Mouse (Mus musculus) myocyte (in vitro differentiated cells): ENCODE data around the gene Pafah1b2. TPM values are rescaled to one million over a fixed set of nuclear protein-coding genes. Genes with fewer than 3 reads are reported as not detected.

Source experiments
- H3K27me3 ChIP-seq: one replicate; pipeline ENCODE4 v1.6.1; 2011; ENCODE audit not compliant: control insufficient read depth, insufficient read depth, insufficient read length
- H3K36me3 ChIP-seq: one replicate; pipeline ENCODE4 v1.6.1; 2011; ENCODE audit not compliant: control insufficient read depth, insufficient read depth
- H3K4me2 ChIP-seq: one replicate; pipeline ENCODE4 v1.6.1; 2011; ENCODE audit warnings: low read depth, control low read depth
- H3K4me3 ChIP-seq: one replicate; pipeline ENCODE4 v1.5.1; 2011; ENCODE audit warnings: mild to moderate bottlenecking, control low read depth, moderate library complexity
- H3K79me2 ChIP-seq: one replicate; pipeline ENCODE4 v1.6.1; 2011; ENCODE audit not compliant: control insufficient read depth, insufficient read depth
- H3ac ChIP-seq: one replicate; pipeline ENCODE4 v1.6.1; 2011; ENCODE audit not compliant: control insufficient read depth, insufficient read length
- CEBPB ChIP-seq: IDR thresholded peaks from 2 replicates; pipeline ENCODE4 v1.6.1; 2011; ENCODE audit warnings: mild to moderate bottlenecking, moderate library complexity; ENCODE audit not compliant: poor library complexity, insufficient read depth, severe bottlenecking
- E2F4 ChIP-seq: IDR thresholded peaks from one replicate; pipeline ENCODE4 v1.6.1; 2011; ENCODE audit warnings: mild to moderate bottlenecking, control low read depth, moderate library complexity; ENCODE audit not compliant: insufficient read depth
- MAX ChIP-seq: IDR thresholded peaks from one replicate; pipeline ENCODE4 v1.6.1; 2011; ENCODE audit warnings: low read depth, mild to moderate bottlenecking, control low read depth
- MYOD1 ChIP-seq, 3 experiments: IDR thresholded peaks; one replicate each; pipeline ENCODE4 v1.6.1; 2011; ENCODE audit warnings: control low read depth in 2 of 3, low read depth in 2 of 3, mild to moderate bottlenecking in 2 of 3, moderate library complexity in 1 of 3; ENCODE audit not compliant: insufficient read length in 2 of 3, control insufficient read depth in 1 of 3
- MYOG ChIP-seq, 3 experiments: IDR thresholded peaks; one replicate each; pipeline ENCODE4 v1.6.1; 2011; ENCODE audit warnings: control low read depth in 2 of 3, low read depth in 2 of 3, mild to moderate bottlenecking in 2 of 3; ENCODE audit not compliant: insufficient read length in 2 of 3, control insufficient read depth in 1 of 3, insufficient read depth in 1 of 3
- POLR2A ChIP-seq: IDR thresholded peaks from one replicate; pipeline ENCODE4 v1.6.1; 2011; ENCODE audit warnings: low read depth, mild to moderate bottlenecking, control low read depth, moderate library complexity; ENCODE audit not compliant: insufficient read length
- POLR2AphosphoS2 ChIP-seq: IDR thresholded peaks from one replicate; pipeline ENCODE4 v1.6.1; 2011; ENCODE audit warnings: low read depth, control low read depth; ENCODE audit not compliant: insufficient read length
- REST ChIP-seq: IDR thresholded peaks from one replicate; pipeline ENCODE4 v1.6.1; 2011; ENCODE audit warnings: mild to moderate bottlenecking, control low read depth, moderate library complexity; ENCODE audit not compliant: insufficient read depth, insufficient read length
- SRF ChIP-seq: IDR thresholded peaks from one replicate; pipeline ENCODE4 v1.6.1; 2011; ENCODE audit warnings: low read depth; ENCODE audit not compliant: control insufficient read depth, insufficient read length
- TCF12 ChIP-seq: IDR thresholded peaks from one replicate; pipeline ENCODE4 v1.6.1; 2011; ENCODE audit warnings: mild to moderate bottlenecking, control low read depth; ENCODE audit not compliant: poor library complexity, insufficient read depth, severe bottlenecking
- TCF3 ChIP-seq: IDR thresholded peaks from one replicate; pipeline ENCODE4 v1.6.1; 2011; ENCODE audit warnings: low read depth, control low read depth; ENCODE audit not compliant: insufficient read length
- USF1 ChIP-seq: IDR thresholded peaks from one replicate; pipeline ENCODE4 v1.6.1; 2011; ENCODE audit warnings: low read depth, mild to moderate bottlenecking, control low read depth, moderate library complexity
- polyA plus RNA-seq: library from polyadenylated mRNA; unstranded; fragments of >200 nt; fragmentation: generic; extraction: Trizol; gene quantifications from one replicate; pipeline ENCODE4 v1.2.1, GENCODE M21; 2012; ENCODE audit warnings: missing spikeins

Pafah1b2 gene
- 86.8 TPM for polyA plus RNA-seq

DNA sequence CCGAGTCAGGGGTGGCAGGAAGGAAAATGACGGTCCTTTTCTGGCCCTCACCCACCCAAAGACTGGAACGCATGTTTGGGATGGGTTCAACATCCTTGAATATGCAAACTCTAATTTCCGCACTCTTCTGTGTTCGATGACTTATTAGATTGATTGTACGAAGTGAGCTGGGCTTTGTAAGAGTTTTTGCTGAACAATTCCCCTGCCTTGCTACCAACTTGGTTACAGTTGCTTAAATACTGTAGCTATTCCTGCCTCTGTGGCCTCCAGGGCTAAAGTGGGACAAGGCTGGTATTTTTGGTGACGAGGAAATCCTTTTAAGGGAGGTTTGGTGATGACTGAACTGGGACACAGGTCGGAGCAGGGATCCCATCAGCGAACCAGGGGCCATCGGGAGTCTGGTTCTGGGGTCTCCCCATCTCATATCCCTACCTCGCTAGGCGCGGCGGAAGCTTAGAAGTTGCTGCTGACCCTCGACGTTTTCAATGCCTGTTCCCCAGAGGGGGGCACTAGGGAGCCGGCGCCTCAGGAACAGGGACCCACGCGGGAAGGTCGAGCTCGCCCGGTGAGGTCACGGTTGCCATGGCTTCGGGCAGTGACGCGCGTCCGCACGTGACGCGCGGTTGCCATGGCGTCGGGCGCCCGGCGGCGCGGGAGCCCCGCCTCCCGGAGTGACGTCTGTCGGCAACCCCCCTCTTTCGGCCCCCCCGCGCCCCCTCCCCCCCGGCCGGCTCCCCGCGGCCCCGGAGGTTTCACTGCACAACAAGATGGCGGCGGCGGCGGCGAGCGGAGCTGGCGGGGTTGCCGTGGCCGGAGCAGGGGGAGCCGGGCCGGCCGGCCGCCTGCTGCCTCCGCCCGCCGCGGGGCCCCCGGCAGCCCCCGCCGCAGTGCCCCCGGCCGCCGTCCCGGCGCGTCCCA lies at the start of gene Pafah1b2, which contains the start of gene Sik3:
Pafah1b2 (minus strand) TSS at position 600 of the 918 bp plus-strand sequence.
Sik3 (plus strand) TSS at position 730 of the 918 bp plus-strand sequence.
- TF ChIP-seq POLR2AphosphoS2 (no peak), REST (no peak), SRF (no peak), MYOG (IDR thresholded peaks at IDR 0.05; ENCODE audit: control insufficient read depth in 1 of 3, insufficient read depth in 1 of 3, insufficient read length in 2 of 3, low read depth in 2 of 3) (peak in 1 of 3 experiments; percentile 18), TCF12 (no peak), TCF3 (no peak), CEBPB (no peak), POLR2A (peak; percentile 33), MAX (no peak), E2F4 (peak; percentile 27), USF1 (peak; percentile 92), MYOD1 (IDR thresholded peaks at IDR 0.05; ENCODE audit: control insufficient read depth in 1 of 3, insufficient read length in 2 of 3, low read depth in 2 of 3) (peak in 1 of 3 experiments; percentile 27)
- Histone ChIP-seq H3K27me3 (no peaks in the 10 kb centered on the region), H3K4me3 (peak within 1 kb of the TSS; percentile 44), H3ac (peak within 1 kb of the TSS; percentile 86), H3K4me2 (peak within 1 kb of the TSS; percentile 100), H3K79me2 (peaks cover 32% of the 10 kb centered on the region), H3K36me3 (no peaks in the 10 kb centered on the region)

DNA sequence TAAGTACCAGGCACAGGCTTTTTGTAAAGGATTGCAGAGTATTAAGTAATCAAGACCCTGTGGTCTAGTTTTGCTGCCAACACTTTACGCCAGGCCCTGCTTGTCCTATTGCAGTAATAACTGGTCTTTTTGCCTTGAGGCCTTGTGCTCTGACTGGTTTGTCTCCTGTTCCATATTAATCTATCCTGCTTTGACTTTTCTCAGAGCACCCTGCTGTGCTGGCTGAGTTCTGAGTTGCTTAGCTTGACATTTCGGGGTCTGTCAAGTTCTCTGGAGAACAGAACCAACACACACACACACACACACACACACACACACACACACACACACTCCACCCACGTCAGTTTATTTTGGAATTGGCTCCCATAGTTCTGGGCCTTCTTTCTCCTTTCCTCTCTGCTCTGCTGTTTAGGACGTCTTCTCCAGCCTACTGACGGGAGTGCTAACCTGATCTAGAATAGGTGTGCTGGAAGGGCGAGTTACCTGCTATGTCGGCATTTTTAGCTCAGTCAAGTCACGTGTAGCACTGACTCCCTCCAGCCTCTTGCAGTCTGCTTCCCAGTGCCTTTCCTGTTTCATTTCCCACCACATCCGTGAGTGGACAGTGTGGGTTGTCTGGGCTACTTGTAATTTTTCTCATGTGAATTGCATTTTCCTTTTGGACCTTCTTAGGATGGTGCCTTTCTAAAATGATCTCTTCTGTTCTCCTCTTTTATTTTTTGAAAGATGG lies 49.4 kb upstream of the Pafah1b2 start:
- H3K4me2 ChIP-seq = no peak overlapping the region
- TF ChIP-seq REST (no peak), E2F4 (no peak), CEBPB (peak; percentile 54; the same call in 1 of the 2 replicates), POLR2A (no peak), POLR2AphosphoS2 (no peak)
- H3ac ChIP-seq = no peak overlapping the region
- H3K79me2 ChIP-seq = peaks cover 39% of the 10 kb centered on the region
- no peak overlapping the region for H3K4me3 ChIP-seq
- H3K36me3 ChIP-seq = no peaks in the 10 kb centered on the region
- H3K27me3 ChIP-seq = no peaks in the 10 kb centered on the region

DNA sequence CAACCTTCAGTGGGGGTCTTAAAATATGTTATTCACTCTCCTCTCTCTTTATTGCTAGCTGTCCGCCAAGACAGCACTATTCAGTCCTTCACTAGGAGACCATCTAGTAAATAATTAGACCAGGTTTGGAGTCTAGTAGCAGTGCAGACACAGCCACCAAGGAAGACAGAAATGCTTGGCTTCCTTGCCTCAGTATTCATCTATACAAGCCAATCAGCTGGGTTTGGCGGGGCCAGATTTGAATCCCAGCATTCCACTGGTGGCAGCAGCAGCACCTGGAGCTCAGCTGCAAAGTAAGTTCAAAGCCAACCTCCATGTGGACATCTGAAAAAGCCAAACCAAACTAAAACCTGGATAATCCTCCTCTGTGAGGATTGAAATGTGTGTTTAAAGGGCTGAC lies 47.8 kb upstream of the Pafah1b2 start:
- Histone ChIP-seq H3K79me2 (peaks cover 35% of the 10 kb centered on the region), H3K4me2 (no peak overlapping the region), H3K36me3 (no peaks in the 10 kb centered on the region), H3K27me3 (no peaks in the 10 kb centered on the region), H3ac (no peak overlapping the region), H3K4me3 (no peak overlapping the region)
- TF ChIP-seq SRF = no peak
- no peak for TF ChIP-seq REST
- no peak for TF ChIP-seq USF1
- TF ChIP-seq CEBPB = no peak
- TF ChIP-seq POLR2AphosphoS2 = no peak
- no peak for TF ChIP-seq MYOG (IDR thresholded peaks at IDR 0.05; ENCODE audit: control insufficient read depth in 1 of 3, insufficient read depth in 1 of 3, insufficient read length in 2 of 3, low read depth in 2 of 3)
- TF ChIP-seq POLR2A = no peak
- no peak for TF ChIP-seq TCF3
- TF ChIP-seq MAX = no peak
- TF ChIP-seq TCF12 = no peak
- TF ChIP-seq MYOD1 (IDR thresholded peaks at IDR 0.05; ENCODE audit: control insufficient read depth in 1 of 3, insufficient read length in 2 of 3, low read depth in 2 of 3) = no peak
- no peak for TF ChIP-seq E2F4

DNA sequence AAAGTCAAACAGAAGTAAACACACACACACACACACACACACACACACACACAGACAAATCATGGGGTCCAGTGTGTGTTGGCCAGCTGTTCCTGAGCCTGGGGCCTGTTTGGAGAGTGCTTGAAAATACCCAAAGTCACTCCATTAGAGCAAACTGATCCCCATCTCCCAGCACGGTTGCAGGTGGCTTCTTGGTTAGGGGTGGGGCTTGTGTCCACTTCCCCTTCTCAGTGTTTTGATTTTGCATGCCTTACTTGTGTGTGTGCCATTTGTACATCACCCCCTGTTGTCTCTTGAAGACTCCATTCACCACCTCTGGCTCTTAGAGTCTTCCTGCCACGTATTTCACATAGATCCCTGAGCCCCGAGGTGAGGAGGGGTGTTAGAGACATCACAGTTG lies 45.6 kb upstream of the Pafah1b2 start:
- H3ac ChIP-seq = no peak overlapping the region
- H3K4me3 ChIP-seq = no peak overlapping the region
- H3K36me3 ChIP-seq = no peaks in the 10 kb centered on the region
- TF ChIP-seq REST (no peak), SRF (no peak), CEBPB (no peak), TCF12 (no peak), E2F4 (no peak), POLR2A (no peak)
- H3K27me3 ChIP-seq = no peaks in the 10 kb centered on the region
- no peak overlapping the region for H3K4me2 ChIP-seq
- H3K79me2 ChIP-seq = peaks cover 44% of the 10 kb centered on the region
